Mouse (Mus musculus) neural tube, embryonic 15.5 days (tissue): ENCODE measurements around the gene Bcl3. TPM values are rescaled to one million over a fixed set of nuclear protein-coding genes. Genes with fewer than 3 reads are reported as not detected.
A peak's percentile ranks its signal among the peaks of the same experiment; 100 is the strongest.

ENCODE experiments used
- ATAC-seq: fragments of 200-750 bp; cut with Nextera tagmentation; 2 replicates; pipeline ENCODE4 v1.8.0; 2017; ENCODE audit warnings: mild to moderate bottlenecking, moderate TSS enrichment, moderate library complexity; ENCODE audit not compliant: low FRiP score
- H3K27ac ChIP-seq: fragments of 300-500 bp; sonication (generic); replicated peaks from 2 replicates; pipeline ENCODE4 v1.5.1; 2015; ENCODE audit warnings: mild to moderate bottlenecking, inconsistent platforms
- H3K27me3 ChIP-seq: fragments of 300-500 bp; sonication (generic); replicated peaks from 2 replicates; pipeline ENCODE4 v1.6.1; 2015; ENCODE audit warnings: inconsistent platforms
- H3K36me3 ChIP-seq: fragments of 300-500 bp; sonication (generic); 2 replicates; pipeline ENCODE4 v1.6.1; 2015; ENCODE audit warnings: inconsistent platforms
- H3K4me1 ChIP-seq: fragments of 300-500 bp; sonication (generic); 2 replicates; pipeline ENCODE4 v1.6.1; 2015; ENCODE audit warnings: inconsistent platforms
- H3K4me2 ChIP-seq: fragments of 300-500 bp; sonication (generic); 2 replicates; pipeline ENCODE4 v1.6.1; 2015; ENCODE audit warnings: inconsistent platforms, mild to moderate bottlenecking, moderate library complexity
- H3K4me3 ChIP-seq: fragments of 300-500 bp; sonication (generic); replicated peaks from 2 replicates; pipeline ENCODE4 v1.5.1; 2015; ENCODE audit warnings: mild to moderate bottlenecking, inconsistent platforms
- H3K9ac ChIP-seq: fragments of 300-500 bp; sonication (generic); replicated peaks from 2 replicates; pipeline ENCODE4 v1.6.1; 2015; ENCODE audit warnings: mild to moderate bottlenecking, inconsistent platforms
- H3K9me3 ChIP-seq: fragments of 300-500 bp; sonication (generic); replicated peaks from 2 replicates; pipeline ENCODE4 v1.6.1; 2016; ENCODE audit warnings: inconsistent platforms
- WGBS: fragments of 180-500 bp; shearing (Covaris S2); methylation state at CpG from one replicate; pipeline ENCODE4 v1.1.7; 2015; ENCODE audit warnings: mixed read lengths; 5-methylcytosine and 5-hydroxymethylcytosine counted together
- polyA plus RNA-seq: library from polyadenylated mRNA; unstranded; fragments of >200 nt; fragmentation: Nextera tagmentation; extraction: Ambion mirVana; gene quantifications from 2 replicates; pipeline ENCODE4 v1.2.1, GENCODE M21; 2015

Gene Bcl3
- polyA plus RNA-seq, 1 experiment from 2014 or later, result 1.2 TPM

DNA sequence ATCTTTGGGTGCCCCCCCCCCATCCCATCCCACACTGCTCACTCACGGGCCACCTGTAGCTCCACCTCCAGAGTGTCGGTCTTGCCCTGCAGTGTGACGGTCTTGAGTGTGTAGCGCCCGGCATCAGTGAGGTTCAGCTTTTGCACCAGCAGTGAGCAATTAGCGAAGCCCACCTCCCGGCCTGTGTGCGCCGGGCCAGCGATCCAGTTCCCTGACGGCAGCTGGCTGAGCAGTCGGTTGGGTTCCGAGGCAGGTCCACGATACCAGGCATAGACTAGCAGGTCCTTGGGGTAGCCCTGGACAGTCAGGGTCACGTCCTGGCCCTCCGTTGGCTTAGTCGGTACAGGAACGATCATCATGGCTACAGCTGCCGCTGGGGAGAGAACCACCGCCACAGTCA is 31.0 kb upstream of the Bcl3 start:
- Histone ChIP-seq H3K9me3 (no peaks in the 10 kb centered on the region), H3K9ac (no peak overlapping the region), H3K27me3 (peaks cover 19% of the 10 kb centered on the region), H3K36me3 (no peaks in the 10 kb centered on the region; the same call in 1 of the 2 replicates), H3K27ac (no peak overlapping the region), H3K4me2 (no peak overlapping the region), H3K4me1 (peaks cover 8% of the 10 kb centered on the region), H3K4me3 (no peak overlapping the region)
- 93% methylated on average over 20 of the region's 20 CpGs for WGBS
- ATAC-seq, result no peak

DNA sequence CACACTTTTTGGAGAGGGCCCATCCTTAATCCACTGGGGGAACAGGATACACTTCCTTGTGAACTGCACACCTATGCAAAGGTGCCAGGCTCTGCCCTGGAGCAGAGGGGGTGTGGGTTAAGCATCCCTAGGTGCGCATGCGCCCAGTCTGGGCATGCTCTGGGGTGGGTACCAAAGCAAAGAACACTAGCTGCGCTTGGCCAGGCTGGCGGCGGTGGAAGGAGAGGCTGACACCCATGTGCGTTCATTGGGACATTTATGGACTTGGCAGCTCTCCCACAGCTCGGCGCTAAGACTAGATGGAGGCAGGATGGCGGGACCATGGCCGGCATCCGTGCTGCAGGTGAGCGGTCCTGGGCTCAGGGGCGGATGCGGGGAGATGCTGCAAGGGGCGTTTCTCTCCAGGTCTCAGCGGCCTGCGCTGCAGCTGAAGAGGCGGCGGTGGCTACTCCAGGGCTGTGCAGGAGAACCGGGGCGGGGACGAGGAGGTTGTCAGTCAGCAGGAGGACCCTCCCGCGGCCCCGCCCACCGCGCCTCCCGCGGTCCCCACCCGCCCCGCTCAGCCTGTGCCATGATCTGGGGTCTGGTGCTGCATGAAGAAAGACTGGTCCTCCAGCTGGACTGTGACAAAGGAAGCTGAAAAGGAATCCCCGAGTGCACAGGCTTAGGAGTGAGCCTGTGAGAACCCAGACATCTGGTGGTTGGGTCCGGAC is 29.4 kb upstream of the Bcl3 start, which contains the start of gene Gm19345:
Gm19345 (plus strand) TSS at position 146 of the 713 bp plus-strand sequence.
- H3K4me2 ChIP-seq, result peak within 1 kb of the TSS; percentile 60
- H3K36me3 ChIP-seq, result no peaks in the 10 kb centered on the region
- peak within 1 kb of the TSS; percentile 49 for H3K4me3 ChIP-seq
- peak within 1 kb of the TSS; percentile 56 for H3K9ac ChIP-seq
- peak; percentile 92 for ATAC-seq
- peaks cover 17% of the 10 kb centered on the region for H3K27me3 ChIP-seq
- H3K27ac ChIP-seq, result peak within 1 kb of the TSS; percentile 75
- H3K9me3 ChIP-seq, result no peaks in the 10 kb centered on the region
- 5% methylated on average over 33 of the region's 33 CpGs for WGBS
- peaks cover 8% of the 10 kb centered on the region for H3K4me1 ChIP-seq

- H3K4me2 ChIP-seq, result no peak overlapping the region
- WGBS, result 66% methylated on average over 15 of the region's 15 CpGs
- H3K9ac ChIP-seq, result no peak overlapping the region
- H3K9me3 ChIP-seq, result no peaks in the 10 kb centered on the region
- H3K4me3 ChIP-seq, result no peak overlapping the region
- no peak for ATAC-seq
- peaks cover 3% of the 10 kb centered on the region; the same call in 1 of the 2 replicates for H3K4me1 ChIP-seq
- no peak overlapping the region for H3K27ac ChIP-seq
- peaks cover 37% of the 10 kb centered on the region for H3K27me3 ChIP-seq
- no peaks in the 10 kb centered on the region for H3K36me3 ChIP-seq
Measured at GRCm38 (mm10) chr7:19844521-19845171, 22.1 kb upstream of the Bcl3 start.

DNA sequence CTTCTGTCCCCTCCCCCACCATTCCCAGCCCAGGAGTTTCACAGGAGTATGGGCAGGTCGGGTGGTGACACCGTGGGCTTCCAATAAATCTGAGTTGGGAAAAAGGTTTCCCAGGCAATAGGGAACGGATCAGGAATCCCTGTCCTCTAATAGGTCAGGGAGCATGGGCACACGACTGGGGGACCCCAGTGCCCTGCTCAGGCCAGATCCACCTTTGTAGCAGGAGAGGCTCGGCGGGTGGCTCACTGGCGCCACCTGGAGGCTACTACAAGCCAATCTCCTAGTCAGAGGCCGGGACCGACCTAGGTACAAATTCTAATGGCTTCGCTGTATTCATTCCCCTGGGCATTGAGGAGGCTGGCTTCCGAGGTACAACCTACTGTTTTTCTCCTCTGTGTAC is 21.0 kb upstream of the Bcl3 start:
- no peak overlapping the region for H3K4me3 ChIP-seq
- H3K27me3 ChIP-seq, result peaks cover 37% of the 10 kb centered on the region
- peaks cover 3% of the 10 kb centered on the region; the same call in 1 of the 2 replicates for H3K4me1 ChIP-seq
- H3K4me2 ChIP-seq, result peak overlapping the region; percentile 24; the same call in 1 of the 2 replicates
- ATAC-seq, result peak; percentile 73; the same call in 1 of the 2 replicates
- H3K9me3 ChIP-seq, result no peaks in the 10 kb centered on the region
- H3K36me3 ChIP-seq, result no peaks in the 10 kb centered on the region
- 4% methylated on average over 11 of the region's 11 CpGs for WGBS
- H3K27ac ChIP-seq, result no peak overlapping the region
- no peak overlapping the region for H3K9ac ChIP-seq

- Histone ChIP-seq H3K9me3 (no peaks in the 10 kb centered on the region), H3K4me1 (peaks cover 3% of the 10 kb centered on the region; the same call in 1 of the 2 replicates), H3K36me3 (no peaks in the 10 kb centered on the region), H3K27me3 (peaks cover 37% of the 10 kb centered on the region), H3K4me3 (no peak overlapping the region), H3K4me2 (no peak overlapping the region), H3K9ac (no peak overlapping the region), H3K27ac (no peak overlapping the region)
- no peak for ATAC-seq
- 33% methylated on average over 19 of the region's 19 CpGs for WGBS
Measured at GRCm38 (mm10) chr7:19842885-19843504, 20.4 kb upstream of the Bcl3 start.

- 75% methylated on average over 21 of the region's 21 CpGs for WGBS
- no peak overlapping the region for H3K27ac ChIP-seq
- no peak for ATAC-seq
- H3K9me3 ChIP-seq, result no peaks in the 10 kb centered on the region
- peaks cover 3% of the 10 kb centered on the region; the same call in 1 of the 2 replicates for H3K4me1 ChIP-seq
- H3K27me3 ChIP-seq, result peaks cover 33% of the 10 kb centered on the region
- H3K36me3 ChIP-seq, result no peaks in the 10 kb centered on the region
- no peak overlapping the region for H3K4me2 ChIP-seq
- no peak overlapping the region for H3K4me3 ChIP-seq
- no peak overlapping the region for H3K9ac ChIP-seq
Measured at GRCm38 (mm10) chr7:19841686-19842413, 19.3 kb upstream of the Bcl3 start.

GRCm38 (mm10) chr7:19840936-19841335 is 18.4 kb upstream of the Bcl3 start:
- Histone ChIP-seq H3K4me1 (peaks cover 3% of the 10 kb centered on the region; the same call in 1 of the 2 replicates), H3K9me3 (no peaks in the 10 kb centered on the region), H3K27me3 (peaks cover 28% of the 10 kb centered on the region), H3K9ac (no peak overlapping the region), H3K4me3 (no peak overlapping the region), H3K27ac (no peak overlapping the region), H3K4me2 (no peak overlapping the region), H3K36me3 (no peaks in the 10 kb centered on the region)
- 88% methylated on average over 3 of the region's 3 CpGs for WGBS
- ATAC-seq, result no peak

GRCm38 (mm10) chr7:19840371-19840770 is 17.8 kb upstream of the Bcl3 start:
- peaks cover 3% of the 10 kb centered on the region; the same call in 1 of the 2 replicates for H3K4me1 ChIP-seq

DNA sequence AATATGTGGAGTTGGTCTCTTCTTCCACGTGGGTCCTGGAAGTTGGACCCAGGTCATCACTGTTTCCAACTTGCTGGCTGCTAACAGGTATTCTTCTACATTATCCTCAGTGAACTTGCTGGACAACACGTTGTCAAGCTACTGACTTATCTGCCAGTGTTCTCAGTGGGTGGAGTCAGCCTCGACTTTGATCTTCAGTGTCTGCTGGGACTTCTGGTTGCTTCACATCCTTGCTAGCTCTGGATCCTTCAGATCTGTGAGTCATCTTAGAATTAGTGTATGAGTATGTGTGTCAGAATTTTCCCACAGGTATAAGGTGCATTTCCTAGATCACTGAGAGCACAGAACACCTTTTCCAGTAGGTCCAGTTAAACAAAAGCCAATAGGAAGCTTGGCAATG is 14.3 kb upstream of the Bcl3 start:
- Histone ChIP-seq H3K27ac (no peak overlapping the region), H3K9ac (no peak overlapping the region), H3K36me3 (no peaks in the 10 kb centered on the region), H3K4me3 (no peak overlapping the region), H3K4me1 (no peaks in the 10 kb centered on the region), H3K4me2 (no peak overlapping the region), H3K9me3 (no peaks in the 10 kb centered on the region), H3K27me3 (no peaks in the 10 kb centered on the region)
- WGBS, result 63% methylated on average over 3 of the region's 3 CpGs
- ATAC-seq, result no peak

More at GRCm38 (mm10) chr7:19840371-19840770, 17.8 kb upstream of the Bcl3 start:
- Histone ChIP-seq H3K4me2 (no peak overlapping the region), H3K36me3 (no peaks in the 10 kb centered on the region), H3K27ac (no peak overlapping the region), H3K4me3 (no peak overlapping the region), H3K9me3 (no peaks in the 10 kb centered on the region), H3K27me3 (peaks cover 27% of the 10 kb centered on the region), H3K9ac (no peak overlapping the region)
- 88% methylated on average over 4 of the region's 4 CpGs for WGBS
- ATAC-seq, result no peak

DNA sequence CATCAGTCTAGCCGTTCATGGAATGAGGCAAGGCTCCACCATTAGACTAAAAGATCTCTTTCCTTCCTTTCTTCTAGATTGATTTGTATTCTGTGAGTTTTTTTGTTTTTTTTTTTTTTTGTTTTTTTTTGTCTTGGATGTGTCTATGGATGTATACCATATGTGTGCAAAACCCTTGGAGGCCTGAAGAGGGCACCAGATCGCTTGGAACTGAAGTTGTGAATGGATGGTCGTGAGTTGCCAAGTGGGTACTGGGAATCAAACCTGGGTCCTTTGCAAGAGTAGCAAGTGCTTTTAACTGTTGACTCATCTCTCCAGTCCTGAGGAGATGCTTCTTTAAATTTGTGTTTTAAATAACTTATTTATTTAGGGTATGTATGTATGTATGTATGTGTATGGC is 11.5 kb upstream of the Bcl3 start:
- Histone ChIP-seq H3K9ac (no peak overlapping the region), H3K36me3 (no peaks in the 10 kb centered on the region), H3K4me3 (no peak overlapping the region), H3K27me3 (no peaks in the 10 kb centered on the region), H3K27ac (no peak overlapping the region), H3K4me2 (no peak overlapping the region), H3K4me1 (no peaks in the 10 kb centered on the region), H3K9me3 (no peaks in the 10 kb centered on the region)
- WGBS, result 72% methylated on average over 3 of the region's 3 CpGs
- no peak for ATAC-seq

DNA sequence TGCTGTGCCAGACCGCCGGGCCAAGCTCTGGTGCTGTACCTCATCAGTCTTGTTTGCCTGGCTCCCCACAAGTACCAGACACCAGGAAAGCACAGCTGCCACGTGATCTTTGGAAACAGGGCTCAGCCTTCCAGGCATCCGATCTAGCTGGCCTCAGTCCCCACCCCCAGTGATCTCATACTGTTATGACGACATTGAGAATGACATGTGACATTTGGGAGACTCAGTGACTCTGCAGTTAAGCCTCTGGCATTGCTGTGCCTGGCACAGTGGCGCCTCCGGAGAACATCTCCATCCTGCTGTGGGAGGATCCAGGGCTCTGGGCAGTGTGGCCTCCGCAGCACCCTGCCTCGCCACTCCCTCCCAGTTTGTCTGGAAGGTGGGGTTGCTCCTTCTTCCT is 9.3 kb upstream of the Bcl3 start:
- 62% methylated on average over 9 of the region's 9 CpGs for WGBS
- no peak for ATAC-seq

More for the DNA sequence above, 9.3 kb upstream of the Bcl3 start:
- H3K27ac ChIP-seq, result no peak overlapping the region
- H3K27me3 ChIP-seq, result no peaks in the 10 kb centered on the region
- no peaks in the 10 kb centered on the region for H3K9me3 ChIP-seq
- H3K4me2 ChIP-seq, result no peak overlapping the region
- H3K36me3 ChIP-seq, result no peaks in the 10 kb centered on the region
- H3K9ac ChIP-seq, result no peak overlapping the region
- no peak overlapping the region for H3K4me3 ChIP-seq
- no peaks in the 10 kb centered on the region for H3K4me1 ChIP-seq
